Mouse (Mus musculus): ENCODE results near the gene Grik3. TPM values are rescaled to one million over a fixed set of nuclear protein-coding genes. Genes with fewer than 3 reads are reported as not detected.

Gene Grik3
- polyA plus RNA-seq, 1 experiment, result 0.09 TPM

DNA sequence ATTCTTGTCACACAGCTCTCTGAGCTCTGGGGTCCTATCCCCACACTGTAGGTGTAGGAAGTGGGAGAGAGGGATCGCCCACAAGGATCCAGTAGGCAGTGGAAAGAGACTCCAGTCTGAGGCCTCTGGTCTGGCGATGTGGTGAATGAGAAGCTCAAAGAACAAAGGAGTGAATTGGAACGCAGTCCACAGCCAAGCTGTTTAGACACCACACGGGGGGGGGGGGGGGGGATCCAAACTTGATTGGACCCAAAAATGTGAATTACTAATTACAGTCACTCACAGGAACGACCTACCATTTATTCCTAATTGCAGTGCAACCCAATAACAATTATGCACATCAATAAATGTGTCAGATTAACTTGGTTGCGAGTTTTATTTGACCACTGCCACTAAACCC lies 227.4 kb downstream of the Grik3 start:
- no peak for TF ChIP-seq POLR2A (IDR thresholded peaks at IDR 0.05; ENCODE audit: low read depth, low read length)
- TF ChIP-seq CTCF (conservative IDR thresholded peaks at IDR 0.05; ENCODE audit: insufficient read depth, insufficient read length, low read depth, low read length), result no peak
- Histone ChIP-seq H3K27ac (ENCODE audit: insufficient read depth, low read depth, low read length) (no peak overlapping the region), H3K27me3 (replicated peaks; ENCODE audit: control insufficient read depth, insufficient read depth, low read length) (no peaks in the 10 kb centered on the region), H3K36me3 (ENCODE audit: control insufficient read depth, insufficient read depth, low read length) (no peaks in the 10 kb centered on the region), H3K4me3 (ENCODE audit: insufficient read depth, low read depth, low read length) (no peak overlapping the region), H3K4me1 (ENCODE audit: control insufficient read depth, insufficient read depth, low read length) (no peaks in the 10 kb centered on the region)
- WGBS, result 48% methylated on average over 6 of the region's 6 CpGs
- no peak for DNase-seq

DNA sequence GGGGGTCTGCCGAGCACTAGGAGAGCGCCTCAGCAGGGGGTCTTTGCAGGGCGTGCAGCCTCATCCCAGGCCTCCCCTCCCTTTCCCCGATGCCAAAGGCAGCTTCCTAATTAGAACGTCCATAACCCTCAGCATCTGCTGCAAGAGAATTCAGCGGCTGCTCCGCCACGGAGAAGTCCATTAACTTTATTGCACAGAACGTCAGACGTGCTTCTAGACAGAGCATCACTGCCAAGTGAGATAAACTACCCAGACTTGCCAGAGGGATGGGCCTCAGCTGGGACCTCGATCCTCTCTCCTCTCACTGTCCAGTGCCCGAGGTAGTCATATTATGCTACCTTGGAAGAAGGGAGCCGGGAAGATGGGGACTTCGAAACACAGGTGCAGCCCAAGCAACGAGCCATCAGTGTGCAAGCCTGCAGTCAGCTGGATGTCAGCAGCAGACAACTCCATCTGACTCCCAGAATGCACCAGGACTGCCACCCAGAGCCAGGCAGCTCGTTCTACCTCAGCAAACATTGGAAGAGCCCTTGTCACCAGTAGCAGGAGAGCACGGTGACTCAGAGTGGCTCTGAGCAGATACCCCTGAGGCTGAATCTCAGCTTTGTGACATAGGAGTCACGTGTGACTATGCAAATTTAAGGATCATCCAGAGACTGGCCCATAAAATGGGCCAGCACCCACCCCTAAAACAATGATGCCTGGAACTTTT lies 228.1 kb downstream of the Grik3 start:
- WGBS, result 19% methylated on average over 18 of the region's 18 CpGs
- Histone ChIP-seq H3K27ac (ENCODE audit: insufficient read depth, low read depth, low read length) (no peak overlapping the region), H3K36me3 (ENCODE audit: control insufficient read depth, insufficient read depth, low read length) (no peaks in the 10 kb centered on the region), H3K27me3 (replicated peaks; ENCODE audit: control insufficient read depth, insufficient read depth, low read length) (no peaks in the 10 kb centered on the region), H3K4me1 (ENCODE audit: control insufficient read depth, insufficient read depth, low read length) (no peaks in the 10 kb centered on the region), H3K4me3 (ENCODE audit: insufficient read depth, low read depth, low read length) (no peak overlapping the region)
- DNase-seq, result no peak
- TF ChIP-seq CTCF (conservative IDR thresholded peaks at IDR 0.05; ENCODE audit: insufficient read depth, insufficient read length, low read depth, low read length), result no peak
- no peak for TF ChIP-seq POLR2A (IDR thresholded peaks at IDR 0.05; ENCODE audit: low read depth, low read length)

DNA sequence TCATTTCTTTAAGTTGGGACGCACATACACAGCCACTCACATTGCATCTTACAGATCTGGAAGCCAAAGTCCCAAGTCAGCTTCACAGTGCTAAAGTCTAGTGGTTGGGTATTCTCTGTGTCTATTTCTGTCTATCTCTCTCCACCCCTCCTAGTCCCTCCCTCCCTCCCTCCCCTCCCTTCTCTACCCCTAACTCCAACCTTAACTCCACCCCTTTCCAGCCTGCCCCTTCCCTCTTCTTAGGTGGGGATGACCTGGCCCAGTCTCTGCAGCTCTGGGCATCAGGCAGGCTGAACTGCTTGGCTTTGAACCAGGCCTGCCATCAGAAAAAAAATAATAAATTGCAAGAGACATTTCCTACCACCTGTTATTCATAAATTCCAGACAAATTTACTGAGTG lies 235.7 kb downstream of the Grik3 start:
- H3K36me3 ChIP-seq (ENCODE audit: control insufficient read depth, insufficient read depth, low read length), result no peaks in the 10 kb centered on the region
- TF ChIP-seq POLR2A (IDR thresholded peaks at IDR 0.05; ENCODE audit: low read depth, low read length) (no peak), CTCF (conservative IDR thresholded peaks at IDR 0.05; ENCODE audit: insufficient read depth, insufficient read length, low read depth, low read length) (no peak)
- H3K4me3 ChIP-seq (ENCODE audit: insufficient read depth, low read depth, low read length), result no peak overlapping the region
- DNase-seq, result no peak
- no peaks in the 10 kb centered on the region for H3K4me1 ChIP-seq (ENCODE audit: control insufficient read depth, insufficient read depth, low read length)
- no peaks in the 10 kb centered on the region for H3K27me3 ChIP-seq (replicated peaks; ENCODE audit: control insufficient read depth, insufficient read depth, low read length)
- H3K27ac ChIP-seq (ENCODE audit: insufficient read depth, low read depth, low read length), result no peak overlapping the region
- WGBS, result 97% methylated on average over 1 of the region's 1 CpGs

DNA sequence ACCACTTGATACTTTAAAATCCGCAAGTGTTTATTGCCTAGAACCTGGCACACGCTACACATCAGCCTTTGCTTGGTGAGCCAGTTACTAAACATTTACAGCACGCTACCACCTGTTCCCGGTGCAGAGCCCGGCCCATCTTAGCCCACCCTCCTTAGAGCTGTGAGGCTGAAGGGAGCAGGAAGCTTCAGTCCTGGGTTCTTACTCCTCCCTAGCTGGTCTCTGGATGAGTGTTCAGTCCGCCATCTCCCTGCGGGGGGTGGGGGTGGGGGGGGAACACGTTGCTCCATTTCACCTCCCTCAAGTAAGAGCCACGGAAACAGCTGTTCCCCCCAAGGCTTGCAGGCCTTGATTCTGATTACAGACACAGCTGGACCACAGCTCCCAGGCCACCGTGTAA lies 236.5 kb downstream of the Grik3 start:
- TF ChIP-seq CTCF (conservative IDR thresholded peaks at IDR 0.05; ENCODE audit: insufficient read depth, insufficient read length, low read depth, low read length) (no peak), POLR2A (IDR thresholded peaks at IDR 0.05; ENCODE audit: low read depth, low read length) (no peak)
- WGBS, result 20% methylated on average over 10 of the region's 10 CpGs

DNA sequence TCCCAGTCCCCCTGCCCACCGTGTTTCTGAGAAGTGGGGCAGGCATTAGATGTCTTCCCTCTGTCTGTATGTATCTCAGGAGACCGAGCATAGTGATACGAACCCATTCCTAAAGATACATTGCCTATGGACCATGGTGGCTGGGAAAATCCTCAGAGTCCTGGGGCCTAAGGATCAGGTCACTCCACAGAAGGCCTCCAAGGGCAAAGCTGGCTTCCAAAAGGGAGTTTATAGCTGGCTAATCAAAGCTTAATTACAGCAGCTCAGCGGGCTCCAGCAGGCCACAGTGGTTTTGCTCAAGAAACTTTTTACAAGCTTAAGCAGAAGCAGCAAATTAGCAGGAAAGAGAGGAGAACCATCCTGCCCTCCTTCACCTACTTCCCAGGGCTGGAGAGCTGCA lies 237.1 kb downstream of the Grik3 start:
- Histone ChIP-seq H3K4me3 (ENCODE audit: insufficient read depth, low read depth, low read length) (no peak overlapping the region), H3K36me3 (ENCODE audit: control insufficient read depth, insufficient read depth, low read length) (no peaks in the 10 kb centered on the region), H3K4me1 (ENCODE audit: control insufficient read depth, insufficient read depth, low read length) (no peaks in the 10 kb centered on the region), H3K27me3 (replicated peaks; ENCODE audit: control insufficient read depth, insufficient read depth, low read length) (no peaks in the 10 kb centered on the region), H3K27ac (ENCODE audit: insufficient read depth, low read depth, low read length) (no peak overlapping the region)
- no peak for DNase-seq
- TF ChIP-seq POLR2A (IDR thresholded peaks at IDR 0.05; ENCODE audit: low read depth, low read length), result no peak
- TF ChIP-seq CTCF (conservative IDR thresholded peaks at IDR 0.05; ENCODE audit: insufficient read depth, insufficient read length, low read depth, low read length), result no peak
- WGBS, result 22% methylated on average over 4 of the region's 4 CpGs

More for the DNA sequence above, 236.5 kb downstream of the Grik3 start:
- Histone ChIP-seq H3K4me3 (ENCODE audit: insufficient read depth, low read depth, low read length) (no peak overlapping the region), H3K27me3 (replicated peaks; ENCODE audit: control insufficient read depth, insufficient read depth, low read length) (no peaks in the 10 kb centered on the region), H3K27ac (ENCODE audit: insufficient read depth, low read depth, low read length) (no peak overlapping the region), H3K36me3 (ENCODE audit: control insufficient read depth, insufficient read depth, low read length) (no peaks in the 10 kb centered on the region), H3K4me1 (ENCODE audit: control insufficient read depth, insufficient read depth, low read length) (no peaks in the 10 kb centered on the region)
- no peak for DNase-seq

DNA sequence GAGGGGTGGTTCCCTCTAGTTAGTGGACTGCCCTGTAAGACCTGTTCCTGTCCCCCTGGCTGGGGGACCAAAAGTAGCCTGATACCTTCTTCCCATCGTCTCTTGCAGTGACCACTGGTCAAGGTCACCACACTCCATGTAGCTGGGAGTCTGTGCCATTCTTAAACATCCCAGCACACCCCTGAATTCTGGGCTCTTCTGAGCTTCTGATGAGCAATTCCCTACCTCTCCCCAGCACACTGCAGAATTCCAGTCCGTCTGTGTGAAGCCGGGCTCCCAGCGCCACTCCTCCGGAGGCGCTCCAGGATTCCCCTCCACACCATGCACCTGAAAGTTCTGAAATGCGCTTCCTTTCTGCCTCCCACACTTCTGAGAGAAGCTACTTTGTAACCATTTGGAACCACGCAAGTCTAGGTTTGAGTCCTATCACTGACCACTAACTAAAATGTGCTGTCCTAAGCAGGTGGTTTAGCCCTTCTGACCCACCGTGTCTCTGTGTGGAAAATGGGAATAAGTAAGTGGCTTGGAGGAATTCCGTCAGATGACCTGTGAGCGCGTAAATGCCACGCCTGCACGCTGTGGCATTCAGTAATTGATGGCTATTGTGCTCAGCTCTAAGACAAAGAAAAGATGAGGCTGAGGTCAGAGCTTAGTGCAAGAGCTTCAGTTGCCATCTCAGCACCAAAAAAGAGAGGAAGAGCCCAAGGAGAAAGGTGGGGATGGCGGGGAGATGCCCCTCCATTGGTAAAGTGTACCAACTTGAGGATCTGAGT lies 237.8 kb downstream of the Grik3 start:
- no peak overlapping the region for H3K27ac ChIP-seq (ENCODE audit: insufficient read depth, low read depth, low read length)

More for the DNA sequence above, 237.8 kb downstream of the Grik3 start:
- TF ChIP-seq CTCF (conservative IDR thresholded peaks at IDR 0.05; ENCODE audit: insufficient read depth, insufficient read length, low read depth, low read length) (no peak), POLR2A (IDR thresholded peaks at IDR 0.05; ENCODE audit: low read depth, low read length) (no peak)
- WGBS, result 16% methylated on average over 15 of the region's 15 CpGs
- Histone ChIP-seq H3K4me3 (ENCODE audit: insufficient read depth, low read depth, low read length) (no peak overlapping the region), H3K27me3 (replicated peaks; ENCODE audit: control insufficient read depth, insufficient read depth, low read length) (no peaks in the 10 kb centered on the region), H3K36me3 (ENCODE audit: control insufficient read depth, insufficient read depth, low read length) (no peaks in the 10 kb centered on the region), H3K4me1 (ENCODE audit: control insufficient read depth, insufficient read depth, low read length) (no peaks in the 10 kb centered on the region)
- no peak for DNase-seq
